In the genomic region with DNA sequence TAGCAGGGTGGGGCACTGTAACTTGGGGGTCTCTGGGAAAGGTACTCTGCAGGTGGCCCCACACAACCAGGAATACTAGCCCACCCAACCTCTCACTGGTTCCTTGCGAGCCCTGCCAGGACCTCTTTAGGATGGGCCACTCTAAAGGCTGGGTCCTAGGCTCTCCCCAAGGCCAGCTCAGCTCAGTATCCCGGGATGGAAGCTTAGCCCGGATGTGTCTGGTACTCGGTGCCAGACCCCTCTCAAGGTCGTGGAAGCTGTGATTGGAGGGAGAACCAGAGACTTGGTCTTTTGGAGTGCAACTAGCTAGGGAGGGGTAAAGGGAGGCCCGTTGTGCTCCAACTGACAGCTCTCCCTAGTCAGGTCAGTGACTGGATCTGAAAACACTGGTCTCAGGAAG, we compare ENCODE assay signal across 13 mouse cellular contexts. TPM values are rescaled to one million over a fixed set of nuclear protein-coding genes. Genes with fewer than 3 reads are reported as not detected.
DNase-seq lines count a peak whose midpoint lies in the region; ATAC-seq and TF ChIP-seq lines count a peak whose summit lies in the region.
"Had no signal": no experiment of that assay in that cellular context is flagged by ENCODE, and none has a peak within 500 bp of the region (broad histone marks: within the 10 kb centered on the region; RNA-seq: fewer than 3 reads in every experiment).

No protein-coding gene starts in this region.

- peak overlapping the region; percentile 49 for H3K9ac ChIP-seq in ES-Bruce4 (ENCODE audit: low read depth, poor library complexity, severe bottlenecking)
- H3K9ac ChIP-seq in liver, embryonic 16.5 days (ENCODE audit: low read depth, low read length): no peak overlapping the region

- peak overlapping the region; percentile 49; the same call in 1 of the 2 replicates for H3K4me2 ChIP-seq in liver, embryonic 16.5 days (ENCODE audit: low read depth, low read length)

- no peak for ATAC-seq in liver, embryonic 16.5 days (ENCODE audit: low read depth)
- ATAC-seq in megakaryocyte progenitor cell, adult 5-6 weeks (replicated peaks; ENCODE audit: poor library complexity): no peak

- H3K27me3 ChIP-seq in heart, embryonic 10.5 days (ENCODE audit: insufficient read depth, poor library complexity, severe bottlenecking): peaks cover 48% of the 10 kb centered on the region
- no peaks in the 10 kb centered on the region for H3K27me3 ChIP-seq in ES-Bruce4 (ENCODE audit: control insufficient read depth, insufficient read depth, low read length, poor library complexity, severe bottlenecking)
- peaks cover 45% of the 10 kb centered on the region for H3K27me3 ChIP-seq in hindbrain, embryonic 10.5 days (ENCODE audit: insufficient read depth, poor library complexity, severe bottlenecking)
- H3K27me3 ChIP-seq in liver, embryonic 16.5 days (ENCODE audit: control insufficient read depth, insufficient read depth, low read depth, low read length): peaks cover 26% of the 10 kb centered on the region

- peaks cover 43% of the 10 kb centered on the region for H3K36me3 ChIP-seq in heart, embryonic 10.5 days
- peaks cover 20% of the 10 kb centered on the region for H3K36me3 ChIP-seq in ES-Bruce4 (ENCODE audit: control insufficient read depth, insufficient read depth, low read length, poor library complexity, severe bottlenecking)
- peaks cover 44% of the 10 kb centered on the region for H3K36me3 ChIP-seq in hindbrain, embryonic 10.5 days
- H3K36me3 ChIP-seq in liver, embryonic 16.5 days (ENCODE audit: control insufficient read depth, insufficient read depth): peaks cover 8% of the 10 kb centered on the region

- WGBS in heart, embryonic 10.5 days: 6% methylated on average over 6 of the region's 6 CpGs
- 11% methylated on average over 6 of the region's 6 CpGs for WGBS in hindbrain, embryonic 10.5 days
- 11% methylated on average over 6 of the region's 6 CpGs for WGBS in liver, embryonic 16.5 days (ENCODE audit: insufficient replicate concordance)

- TF ChIP-seq POLR2A in ES-Bruce4 (IDR thresholded peaks at IDR 0.05; ENCODE audit: insufficient read depth, low read length): no peak

- TF ChIP-seq CTCF in ES-Bruce4 (IDR thresholded peaks at IDR 0.05; ENCODE audit: low read depth, low read length): no peak

- peak overlapping the region; percentile 67 for H3K27ac ChIP-seq in heart, embryonic 10.5 days
- H3K27ac ChIP-seq in ES-Bruce4 (ENCODE audit: insufficient read depth, low read length): no peak overlapping the region
- peak overlapping the region; percentile 46; the same call in 1 of the 2 replicates for H3K27ac ChIP-seq in hindbrain, embryonic 10.5 days
- no peak overlapping the region for H3K27ac ChIP-seq in liver, embryonic 16.5 days (ENCODE audit: low read length)

- DNase-seq in heart, embryonic 10.5 days (ENCODE audit: low spot score): no peak
- DNase-seq in heart, adult 9 months (ENCODE audit: low spot score in 2 of 2): no peak
- DNase-seq in hindbrain, embryonic 10.5 days (ENCODE audit: low spot score): no peak
- DNase-seq in ovary, adult 18-20 months (ENCODE audit: low spot score): no peak
- no peak for DNase-seq in kidney, postnatal 4 days
- DNase-seq: B cell, adult 2 months; lung, adult 18-20 months; right cerebral cortex, postnatal 14 days had no signal

- no peaks in the 10 kb centered on the region for H3K9me3 ChIP-seq in heart, embryonic 10.5 days
- H3K9me3 ChIP-seq in ES-Bruce4 (replicated peaks; ENCODE audit: control insufficient read depth, insufficient read depth, low read length, poor library complexity, severe bottlenecking): no peaks in the 10 kb centered on the region
- H3K9me3 ChIP-seq in hindbrain, embryonic 10.5 days: no peaks in the 10 kb centered on the region
- H3K9me3 ChIP-seq in liver, embryonic 16.5 days (replicated peaks; ENCODE audit: control insufficient read depth, low read length): no peaks in the 10 kb centered on the region

- peak overlapping the region; percentile 63 for H3K4me3 ChIP-seq in heart, embryonic 10.5 days
- peak overlapping the region; percentile 51 for H3K4me3 ChIP-seq in ES-Bruce4 (ENCODE audit: low read depth, low read length)
- H3K4me3 ChIP-seq in hindbrain, embryonic 10.5 days: peak overlapping the region; percentile 53
- no peak overlapping the region for H3K4me3 ChIP-seq in liver, embryonic 16.5 days (ENCODE audit: low read depth, low read length)

- TF ChIP-seq EP300 in ES-Bruce4 (IDR thresholded peaks at IDR 0.05; ENCODE audit: insufficient read depth, low read depth, low read length): no peak

- peaks cover 31% of the 10 kb centered on the region for H3K4me1 ChIP-seq in heart, embryonic 10.5 days
- H3K4me1 ChIP-seq in ES-Bruce4 (ENCODE audit: control insufficient read depth, insufficient read depth, low read length): peaks cover 10% of the 10 kb centered on the region
- peaks cover 30% of the 10 kb centered on the region for H3K4me1 ChIP-seq in hindbrain, embryonic 10.5 days (replicated peaks)
- peaks cover 2% of the 10 kb centered on the region for H3K4me1 ChIP-seq in liver, embryonic 16.5 days (ENCODE audit: control insufficient read depth, low read depth, low read length)

RNA-seq across cellular contexts. Expression of gene Gng13, which starts 0.7 kb away (rescaled TPM):
- 2.2 and 4.6 TPM in 2 replicates for polyA plus RNA-seq in heart, embryonic 10.5 days (2016; fragmentation: Nextera tagmentation; extraction: Ambion mirVana)
- polyA plus RNA-seq in ES-Bruce4 (2011; ENCODE audit: insufficient read depth, insufficient read length, low read depth, missing spikeins): 12.4 and 17.3 TPM in 2 replicates
- polyA plus RNA-seq in hindbrain, embryonic 10.5 days (2016; fragmentation: Nextera tagmentation; extraction: Ambion mirVana): 2.4 and 4.4 TPM in 2 replicates
- polyA plus RNA-seq in liver, embryonic 16.5 days (2015; fragmentation: Nextera tagmentation; extraction: Ambion mirVana): not detected in 2 replicates
- not detected in 2 replicates for total RNA-seq in megakaryocyte progenitor cell, adult 5-6 weeks (2015)
- total RNA-seq in megakaryocyte progenitor cell, adult 5-6 weeks (2017): 0.34 TPM in 1 of 2 replicates, not detected in the other
- total RNA-seq: granulocyte monocyte progenitor cell, adult 5-6 weeks had no signal

RNA-seq across cellular contexts. Expression of gene Chtf18, which starts 9.5 kb away (rescaled TPM):
- 34.5 and 46.4 TPM in 2 replicates for polyA plus RNA-seq in heart, embryonic 10.5 days (2016; fragmentation: Nextera tagmentation; extraction: Ambion mirVana)
- polyA plus RNA-seq in ES-Bruce4 (2011; ENCODE audit: insufficient read depth, insufficient read length, low read depth, missing spikeins): 39.4 and 47.2 TPM in 2 replicates
- 47.2 and 60.4 TPM in 2 replicates for polyA plus RNA-seq in hindbrain, embryonic 10.5 days (2016; fragmentation: Nextera tagmentation; extraction: Ambion mirVana)
- polyA plus RNA-seq in liver, embryonic 16.5 days (2015; fragmentation: Nextera tagmentation; extraction: Ambion mirVana): 16.3 and 18.0 TPM in 2 replicates
- 12.9 and 19.0 TPM in 2 replicates for total RNA-seq in megakaryocyte progenitor cell, adult 5-6 weeks (2015)
- 27.0 and 30.2 TPM in 2 replicates for total RNA-seq in megakaryocyte progenitor cell, adult 5-6 weeks (2017)

RNA-seq across cellular contexts. Expression of gene Rpusd1, which starts 9.8 kb away (rescaled TPM):
- polyA plus RNA-seq in heart, embryonic 10.5 days (2016; fragmentation: Nextera tagmentation; extraction: Ambion mirVana): 18.1 and 19.8 TPM in 2 replicates
- 17.0 and 18.4 TPM in 2 replicates for polyA plus RNA-seq in ES-Bruce4 (2011; ENCODE audit: insufficient read depth, insufficient read length, low read depth, missing spikeins)
- 22.2 and 24.8 TPM in 2 replicates for polyA plus RNA-seq in hindbrain, embryonic 10.5 days (2016; fragmentation: Nextera tagmentation; extraction: Ambion mirVana)
- 5.2 TPM in 2 replicates for polyA plus RNA-seq in liver, embryonic 16.5 days (2015; fragmentation: Nextera tagmentation; extraction: Ambion mirVana)
- 5.5 and 5.7 TPM in 2 replicates for total RNA-seq in megakaryocyte progenitor cell, adult 5-6 weeks (2015)
- 1.6 and 6.0 TPM in 2 replicates for total RNA-seq in megakaryocyte progenitor cell, adult 5-6 weeks (2017)

RNA-seq across cellular contexts. Expression of gene Mslnl, which starts 18.2 kb away (rescaled TPM):
- not detected in 2 replicates for polyA plus RNA-seq in heart, embryonic 10.5 days (2016; fragmentation: Nextera tagmentation; extraction: Ambion mirVana)
- 0.30 TPM in 1 of 2 replicates, not detected in the other for polyA plus RNA-seq in ES-Bruce4 (2011; ENCODE audit: insufficient read depth, insufficient read length, low read depth, missing spikeins)
- not detected in 2 replicates for polyA plus RNA-seq in hindbrain, embryonic 10.5 days (2016; fragmentation: Nextera tagmentation; extraction: Ambion mirVana)
- not detected in 2 replicates for polyA plus RNA-seq in liver, embryonic 16.5 days (2015; fragmentation: Nextera tagmentation; extraction: Ambion mirVana)
- not detected in 2 replicates for total RNA-seq in megakaryocyte progenitor cell, adult 5-6 weeks (2015)
- not detected in 2 replicates for total RNA-seq in megakaryocyte progenitor cell, adult 5-6 weeks (2017)
- total RNA-seq: granulocyte monocyte progenitor cell, adult 5-6 weeks had no signal
- polyA plus RNA-seq: brain, embryonic 14.5 days had no signal

RNA-seq across cellular contexts. Expression of gene Msln, which starts 36.5 kb away (rescaled TPM):
- polyA plus RNA-seq in heart, embryonic 10.5 days (2016; fragmentation: Nextera tagmentation; extraction: Ambion mirVana): 0.98 and 2.8 TPM in 2 replicates
- 9.6 and 15.1 TPM in 2 replicates for polyA plus RNA-seq in ES-Bruce4 (2011; ENCODE audit: insufficient read depth, insufficient read length, low read depth, missing spikeins)
- 0.33 TPM in 1 of 2 replicates, not detected in the other for polyA plus RNA-seq in hindbrain, embryonic 10.5 days (2016; fragmentation: Nextera tagmentation; extraction: Ambion mirVana)
- 2.8 and 3.4 TPM in 2 replicates for polyA plus RNA-seq in liver, embryonic 16.5 days (2015; fragmentation: Nextera tagmentation; extraction: Ambion mirVana)
- total RNA-seq in megakaryocyte progenitor cell, adult 5-6 weeks (2015): 0.46 TPM in 1 of 2 replicates, not detected in the other
- not detected in 2 replicates for total RNA-seq in megakaryocyte progenitor cell, adult 5-6 weeks (2017)
- total RNA-seq: granulocyte monocyte progenitor cell, adult 5-6 weeks had no signal

Comparison
In these comparisons a context has a peak if more than half of its experiments do, and no peak if none do; other contexts are left out.
1. H3K27ac ChIP-seq: peak in heart, embryonic 10.5 days (single experiment) and hindbrain, embryonic 10.5 days (single experiment); none in ES-Bruce4 (single experiment) and liver, embryonic 16.5 days (single experiment).